Mouse (Mus musculus) MEL (cell line): ENCODE results near the gene Gpr18. TPM values are rescaled to one million over a fixed set of nuclear protein-coding genes. Genes with fewer than 3 reads are reported as not detected.

ENCODE experiments used
- DNase-seq: peaks from one replicate; pipeline ENCODE4 v3.0.0; 2011; ENCODE audit warnings: low read depth, low spot score
- H3K27ac ChIP-seq: 2 replicates; pipeline ENCODE4 v1.5.1; 2012; ENCODE audit warnings: low read depth, mild to moderate bottlenecking, control low read depth, low read length, moderate library complexity; ENCODE audit not compliant: control insufficient read depth
- H3K27me3 ChIP-seq, 2 experiments: fragments of 150-350 bp in 1 of 2; sonication (generic) in 1 of 2; 2 replicates each; pipeline ENCODE4 v1.6.1; 2012; ENCODE audit warnings: low read length in 2 of 2, mild to moderate bottlenecking in 2 of 2, improper control_type of control experiment in 1 of 2, moderate library complexity in 1 of 2; ENCODE audit not compliant: insufficient read depth in 2 of 2, control insufficient read depth in 1 of 2
- H3K36me3 ChIP-seq, 2 experiments: 2 replicates each; pipeline ENCODE4 v1.6.1; 2012 to 2014; ENCODE audit warnings: low read length in 2 of 2, improper control_type of control experiment in 1 of 2, inconsistent platforms in 1 of 2, mild to moderate bottlenecking in 1 of 2; ENCODE audit not compliant: insufficient read depth in 2 of 2, control insufficient read depth in 1 of 2
- H3K4me1 ChIP-seq, 2 experiments: fragments of 150-350 bp in 1 of 2; sonication (generic) in 1 of 2; 2 replicates each; pipeline ENCODE4 v1.6.1; 2012; ENCODE audit warnings: low read length in 2 of 2, improper control_type of control experiment in 1 of 2, mild to moderate bottlenecking in 1 of 2; ENCODE audit not compliant: insufficient read depth in 2 of 2, control insufficient read depth in 1 of 2
- H3K4me3 ChIP-seq, 2 experiments: fragments of 150-350 bp in 1 of 2; sonication (generic) in 1 of 2; 2 replicates each; pipeline ENCODE4 v1.5.1; 2012; ENCODE audit warnings: low read depth in 2 of 2, low read length in 2 of 2, mild to moderate bottlenecking in 2 of 2, moderate library complexity in 2 of 2, control low read depth in 1 of 2, improper control_type of control experiment in 1 of 2; ENCODE audit not compliant: control insufficient read depth in 1 of 2, insufficient read depth in 1 of 2
- H3K79me2 ChIP-seq: 2 replicates; pipeline ENCODE4 v1.6.1; 2012; ENCODE audit warnings: mild to moderate bottlenecking, low read length, moderate library complexity; ENCODE audit not compliant: control insufficient read depth, poor library complexity, insufficient read depth
- H3K9ac ChIP-seq: 2 replicates; pipeline ENCODE4 v1.6.1; 2012; ENCODE audit warnings: low read depth, mild to moderate bottlenecking, control low read depth, low read length, moderate library complexity; ENCODE audit not compliant: control insufficient read depth, poor library complexity, severe bottlenecking
- H3K9me3 ChIP-seq: fragments of 150-350 bp; sonication (generic); replicated peaks from 2 replicates; pipeline ENCODE4 v1.6.1; 2012; ENCODE audit warnings: mild to moderate bottlenecking, low read length, improper control_type of control experiment, moderate library complexity; ENCODE audit not compliant: insufficient read depth
- E2F4 ChIP-seq: IDR thresholded peaks from 2 replicates; pipeline ENCODE4 v1.6.1; 2011; ENCODE audit warnings: low read depth, low read length, improper control_type of control experiment, borderline replicate concordance
- EP300 ChIP-seq, 2 experiments: IDR thresholded peaks; 2 replicates each; pipeline ENCODE4 v1.6.1; 2011; ENCODE audit warnings: improper control_type of control experiment in 2 of 2, low read length in 2 of 2, low read depth in 1 of 2, mild to moderate bottlenecking in 1 of 2
- ETS1 ChIP-seq: IDR thresholded peaks from 2 replicates; pipeline ENCODE4 v1.6.1; 2012; ENCODE audit warnings: low read depth, mild to moderate bottlenecking, inconsistent platforms, low read length, improper control_type of control experiment, moderate library complexity
- GATA1 ChIP-seq: IDR thresholded peaks from 2 replicates; pipeline ENCODE4 v1.6.1; 2011; ENCODE audit warnings: low read depth, low read length, improper control_type of control experiment
- JUND ChIP-seq: IDR thresholded peaks from 2 replicates; pipeline ENCODE4 v1.6.1; 2011; ENCODE audit warnings: low read depth, mild to moderate bottlenecking, improper control_type of control experiment, low read length
- MAX ChIP-seq: IDR thresholded peaks from 2 replicates; pipeline ENCODE4 v1.6.1; 2011; ENCODE audit warnings: low read length, improper control_type of control experiment
- MXI1 ChIP-seq: IDR thresholded peaks from 2 replicates; pipeline ENCODE4 v1.6.1; 2011; ENCODE audit warnings: mild to moderate bottlenecking, low read depth, low read length, improper control_type of control experiment
- SIN3A ChIP-seq: IDR thresholded peaks from 2 replicates; pipeline ENCODE4 v1.6.1; 2012; ENCODE audit warnings: low read length, improper control_type of control experiment, inconsistent platforms
- SMC3 ChIP-seq: IDR thresholded peaks from 2 replicates; pipeline ENCODE4 v1.6.1; 2011; ENCODE audit warnings: low read depth, low read length, improper control_type of control experiment
- TAL1 ChIP-seq: IDR thresholded peaks from 2 replicates; pipeline ENCODE4 v1.6.1; 2012; ENCODE audit warnings: mild to moderate bottlenecking, inconsistent platforms, low read length, moderate library complexity, mixed read lengths
- TCF12 ChIP-seq: IDR thresholded peaks from 2 replicates; pipeline ENCODE4 v1.6.1; 2014; ENCODE audit warnings: low read depth, mild to moderate bottlenecking, inconsistent platforms, low read length, improper control_type of control experiment, moderate library complexity
- ZC3H11A ChIP-seq: IDR thresholded peaks from 2 replicates; pipeline ENCODE4 v1.6.1; 2012; ENCODE audit warnings: low read depth, mild to moderate bottlenecking, inconsistent platforms, low read length, improper control_type of control experiment
- ZKSCAN1 ChIP-seq: IDR thresholded peaks from 2 replicates; pipeline ENCODE4 v1.6.1; 2012; ENCODE audit warnings: low read depth, mild to moderate bottlenecking, inconsistent platforms, low read length, improper control_type of control experiment, moderate library complexity
- polyA plus RNA-seq, 2 experiments: library from polyadenylated mRNA; stranded (reverse) in 1 of 2; unstranded in 1 of 2; fragments of >175 nt in 1 of 2; fragments of >200 nt in 1 of 2; gene quantifications; 2 replicates each; pipeline versions ENCODE4 v1.2.1 to v1.2.4; 2012; ENCODE audit warnings: low replicate concordance in 2 of 2, low read depth in 1 of 2; ENCODE audit not compliant: insufficient read length in 2 of 2, insufficient read depth in 1 of 2, missing spikeins in 1 of 2
- total RNA-seq: library from RNA; depleted of rRNA; stranded (reverse); fragments of 300-350 nt; gene quantifications from 2 replicates; pipeline ENCODE4 v1.2.3, GENCODE M21; 2012

Gpr18 gene
- total and polyA plus RNA-seq, 3 experiments = 0.06 to 0.15 TPM; not detected in 1

- H3K36me3 ChIP-seq = peaks cover 0 to 20% of the 10 kb centered on the region in 2 experiments; a peak in 2 of 4 replicates
- no peaks in the 10 kb centered on the region for H3K79me2 ChIP-seq
- DNase-seq = no peak
- H3K9me3 ChIP-seq = no peaks in the 10 kb centered on the region
- H3K4me1 ChIP-seq = peaks cover 5 to 30% of the 10 kb centered on the region in 2 experiments
- H3K27ac ChIP-seq = peak overlapping the region; percentile 53
- no peak for TF ChIP-seq ZC3H11A
- H3K4me3 ChIP-seq = peak overlapping the region; percentile 1 to 9; a peak in 2 of 4 replicates
- no peaks in the 10 kb centered on the region for H3K27me3 ChIP-seq
- H3K9ac ChIP-seq = peak overlapping the region; percentile 20
These were observed 48.4 kb upstream of the Gpr18 start for GRCm38 (mm10) chr14:121963942-121964335.

DNA sequence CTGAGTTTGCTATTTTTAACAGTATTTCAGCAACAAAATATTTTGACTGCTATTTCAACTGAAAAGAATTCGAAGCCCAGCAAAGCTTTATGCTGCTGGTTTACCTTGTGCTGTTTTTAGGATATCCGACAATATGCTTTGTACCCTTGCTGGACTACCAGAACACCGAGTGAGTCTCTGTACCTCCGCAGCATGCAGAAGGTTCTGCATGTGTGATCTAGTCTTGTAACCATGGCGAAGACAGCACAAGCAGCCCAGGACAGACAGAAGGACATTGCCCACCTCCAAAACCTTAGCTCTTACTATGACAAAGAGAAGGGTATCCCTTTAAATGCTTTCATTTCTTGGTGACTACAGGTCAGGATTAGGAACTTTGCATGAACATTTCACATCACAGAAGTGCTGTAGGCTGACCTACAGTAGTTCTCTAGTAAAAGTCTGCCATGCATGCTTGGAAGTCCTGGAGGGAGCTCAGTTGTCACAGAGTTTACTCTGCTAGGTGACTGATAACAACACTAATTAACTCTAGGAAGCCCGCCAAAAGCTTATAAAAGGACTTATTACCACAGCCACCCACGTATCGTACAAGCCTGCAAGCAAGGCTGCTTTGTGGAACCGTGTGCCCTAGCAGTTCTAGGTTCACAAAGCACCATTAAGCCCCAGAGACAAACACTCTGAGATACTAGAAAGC is 47.8 kb upstream of the Gpr18 start:
- TF ChIP-seq MXI1 (peak; percentile 77), TCF12 (peak; percentile 33; the same call in 1 of the 2 replicates), MAX (peak; percentile 44; the same call in 1 of the 2 replicates), SIN3A (peak; percentile 71; the same call in 1 of the 2 replicates), ETS1 (peak; percentile 50), JUND (no peak), E2F4 (peak; percentile 65; the same call in 1 of the 2 replicates), SMC3 (no peak), EP300 (IDR thresholded peaks at IDR 0.05; ENCODE audit: low read depth in 1 of 2, low read length in 2 of 2) (peak; percentile 55 to 68), GATA1 (peak; percentile 77), TAL1 (0 out of 2 replicates have a peak, but pooled peaks have one; percentile 28), ZKSCAN1 (no peak)
- TF ChIP-seq, all 39 proteins: peak for 9
- H3K4me1 ChIP-seq = peaks cover 5 to 30% of the 10 kb centered on the region in 2 experiments
- no peaks in the 10 kb centered on the region for H3K27me3 ChIP-seq
- H3K79me2 ChIP-seq = no peaks in the 10 kb centered on the region
- DNase-seq = peak; percentile 85
- peak overlapping the region; percentile 1 to 9; a peak in 2 of 4 replicates for H3K4me3 ChIP-seq
- H3K9ac ChIP-seq = peak overlapping the region; percentile 20
- peak overlapping the region; percentile 53 for H3K27ac ChIP-seq
- H3K9me3 ChIP-seq = no peaks in the 10 kb centered on the region
- peaks cover 0 to 20% of the 10 kb centered on the region in 2 experiments; a peak in 2 of 4 replicates for H3K36me3 ChIP-seq
